Mouse (Mus musculus): ENCODE data around the gene Ralgapa2.

DNA sequence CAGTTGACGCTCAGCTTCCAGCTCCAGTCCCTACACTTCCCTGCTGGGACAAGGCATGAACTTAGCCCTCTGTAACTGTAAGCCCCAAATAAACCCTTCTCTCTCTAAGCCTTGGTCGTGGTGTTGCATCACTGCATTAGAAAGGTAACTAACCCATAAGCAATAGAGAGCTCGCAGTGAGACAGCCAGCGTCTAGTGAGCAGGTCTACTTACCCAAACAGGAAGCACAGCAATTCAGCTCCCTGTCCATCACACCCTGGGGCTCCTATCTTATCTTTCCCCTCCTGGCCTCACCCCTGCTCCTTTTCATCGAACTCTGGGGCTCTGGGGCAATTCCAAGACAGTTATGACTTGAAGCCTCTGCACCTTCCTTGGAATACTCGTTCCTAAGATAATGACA lies 13.8 kb downstream of the Ralgapa2 start:
- TF ChIP-seq CTCF (IDR thresholded peaks at IDR 0.05; ENCODE audit: low read depth) (no peak), EP300 (IDR thresholded peaks at IDR 0.05; ENCODE audit: low read depth) (no peak)

Measured in heart, postnatal 0 days (tissue).